Mouse (Mus musculus) neutrophil, adult 83 days (primary cell): ENCODE measurements around the gene Zfp12. TPM values are rescaled to one million over a fixed set of nuclear protein-coding genes. Genes with fewer than 3 reads are reported as not detected.

Experiments
- total RNA-seq, 2 experiments: library from RNA; stranded (reverse); gene quantifications; one replicate each; pipeline ENCODE4 v1.2.4; 2023

Zfp12 gene
- 1 to 10 TPM; 3.8 to 4.3 TPM for total RNA-seq

DNA sequence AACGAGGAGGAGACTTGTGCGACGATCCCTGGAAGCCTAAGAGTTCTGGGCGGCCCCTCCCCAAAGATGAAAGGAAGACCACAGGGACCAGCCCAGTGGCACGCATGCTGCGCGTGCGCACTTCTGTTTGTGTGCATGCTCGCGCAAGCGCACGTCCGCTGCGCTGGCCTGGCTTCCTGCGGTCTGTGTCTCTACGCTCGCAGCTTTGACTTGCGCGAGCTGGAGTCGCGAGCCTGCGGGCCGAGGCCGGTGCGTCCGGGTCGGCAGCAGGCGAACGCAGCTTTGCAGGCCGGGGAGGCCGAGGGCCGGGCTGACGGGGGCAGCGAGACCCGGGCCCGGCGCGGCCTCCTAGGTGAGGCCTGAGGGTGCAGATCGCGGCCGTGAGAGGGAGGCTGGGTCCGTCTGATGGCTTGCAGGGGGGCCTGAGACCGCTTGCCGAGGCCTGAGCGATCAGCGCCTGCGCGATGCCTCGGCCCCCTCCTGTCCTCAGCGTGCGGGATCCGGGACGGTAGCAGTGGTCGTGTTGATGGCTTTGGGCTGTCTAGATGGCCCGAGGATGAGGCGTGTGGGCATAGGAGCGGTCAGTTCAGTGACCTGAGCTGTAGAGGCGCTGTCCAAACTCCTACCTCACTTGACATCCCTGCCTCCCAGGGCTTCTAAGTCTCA, at the start of gene Zfp12:
Gene Zfp12 (plus strand): TSS at position 136 of the 666 bp plus-strand sequence.

DNA sequence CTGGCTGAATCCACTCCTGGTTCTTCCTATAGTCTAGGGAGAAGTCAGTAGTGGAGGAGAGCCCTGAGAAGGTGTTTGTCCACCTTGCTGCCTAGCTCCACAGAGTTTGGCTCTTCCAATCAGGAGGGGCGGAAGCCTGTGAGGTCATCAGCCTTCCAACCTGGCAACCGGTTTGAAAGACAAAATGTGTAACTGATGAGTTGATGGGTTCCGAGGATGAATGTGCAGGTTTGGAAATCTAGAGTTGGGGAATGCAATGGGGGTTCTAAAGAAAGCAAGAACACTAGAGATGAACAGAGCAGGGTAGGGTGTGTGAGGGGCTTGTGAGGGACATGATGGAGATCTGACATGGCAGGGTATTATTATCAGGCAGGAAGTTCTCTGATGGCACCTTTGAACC, 8.2 kb upstream of the Zfp12 start, which contains the start of gene Spdye4a:
Gene Spdye4a (minus strand): TSS at position 101 of the 400 bp plus-strand sequence.

DNA sequence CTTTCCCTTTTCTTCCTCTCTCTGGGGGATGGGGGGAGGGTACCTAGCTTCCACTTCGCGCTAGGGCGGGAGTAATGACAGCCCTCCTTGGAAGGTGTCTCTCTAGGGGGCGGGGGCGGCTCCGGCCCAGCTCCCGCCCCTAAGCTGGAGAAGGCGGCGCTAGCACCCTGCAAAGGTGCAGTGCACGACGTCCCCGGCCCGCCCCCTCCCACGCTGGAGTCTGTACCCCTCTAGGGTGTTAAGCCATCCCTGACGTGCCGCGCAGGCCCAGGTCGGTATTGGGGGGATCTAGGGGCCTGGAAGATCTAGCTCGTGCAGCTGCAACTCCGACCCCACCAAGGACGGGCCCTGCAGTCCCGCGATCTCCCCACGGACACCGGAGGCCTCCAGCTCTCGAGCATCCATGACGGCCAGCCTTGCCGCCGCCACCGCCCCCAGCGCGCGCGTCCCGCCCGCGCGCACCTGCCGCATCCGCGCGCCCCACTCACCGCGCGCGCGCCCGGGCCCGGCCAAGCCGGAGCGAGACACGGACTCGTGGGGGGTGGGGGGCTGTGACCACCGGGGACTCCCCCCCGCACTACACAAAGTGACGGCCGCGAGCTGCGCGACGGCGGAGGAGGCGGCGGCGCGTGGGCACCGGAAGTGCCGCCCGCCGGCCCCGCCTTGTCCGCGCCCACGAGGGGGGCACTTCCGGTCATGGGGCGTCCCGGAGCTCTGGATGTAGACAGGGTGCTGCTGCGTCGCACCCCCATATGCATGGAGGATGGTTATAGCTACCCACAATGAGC, 34.6 kb downstream of the Zfp12 start, which contains the start of gene Zfp316:
Gene Zfp316 (minus strand): TSS at position 660 of the 788 bp plus-strand sequence.

DNA sequence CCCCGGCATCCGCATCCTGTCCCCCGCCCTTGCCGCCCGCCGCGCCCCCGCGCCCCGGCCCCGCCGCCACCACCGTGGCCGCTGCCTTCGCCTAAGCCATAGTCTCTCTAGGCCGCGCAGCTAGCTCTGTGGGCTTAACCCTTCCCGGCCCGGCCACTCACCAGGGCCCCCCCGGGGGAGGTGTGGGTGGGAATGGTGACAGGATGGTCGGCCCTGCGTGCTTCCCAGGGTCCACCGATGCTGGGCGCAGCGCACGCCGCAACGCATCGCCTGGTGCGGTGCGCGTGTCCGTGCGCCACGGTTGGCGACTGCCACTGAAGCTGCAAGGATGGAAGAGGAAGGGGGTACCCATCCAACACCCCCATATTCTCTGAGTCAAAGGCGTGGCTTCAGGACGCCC, 58.4 kb downstream of the Zfp12 start, which contains the start of gene Zfp853:
Gene Zfp853 (minus strand): TSS at position 220 of the 400 bp plus-strand sequence.

Other genes starting within 250 kb of the Zfp12 start
- gene Rnf216, start 122.2 kb upstream of the Zfp12 start, total RNA-seq, result 10 to 100 TPM; 50.3 to 54.8 TPM
- under 1 TPM; 0.35 to 0.44 TPM for gene Olfr718-ps1, start 87.6 kb upstream of the Zfp12 start, total RNA-seq
- gene Rbak, start 54.4 kb upstream of the Zfp12 start, total RNA-seq, result 1 to 10 TPM; 3.8 to 4.0 TPM
- gene Spdye4b, start 54.1 kb upstream of the Zfp12 start, total RNA-seq, result not detected
- not detected for gene Spdye4a, start 8.3 kb upstream of the Zfp12 start, total RNA-seq
- 1 to 10 TPM; 1.1 to 1.3 TPM for gene Zfp316, start 34.9 kb downstream of the Zfp12 start, total RNA-seq
- under 1 TPM in 1 of 2 experiments, not detected in 1; 0.22 TPM for gene Zfp853, start 58.5 kb downstream of the Zfp12 start, total RNA-seq
- 10 to 100 TPM; 16.8 to 21.0 TPM for gene E130309D02Rik, start 80.2 kb downstream of the Zfp12 start, total RNA-seq
- 10 to 100 TPM; 37.5 to 39.4 TPM for gene Zdhhc4, start 94.1 kb downstream of the Zfp12 start, total RNA-seq
- not detected for gene Grid2ip, start 122.2 kb downstream of the Zfp12 start, total RNA-seq
- gene Kdelr2, start 168.7 kb downstream of the Zfp12 start, total RNA-seq, result 10 to 100 TPM; 47.7 to 48.6 TPM
- gene Daglb, start 229.4 kb downstream of the Zfp12 start, total RNA-seq, result 10 to 100 TPM; 26.3 to 26.5 TPM